29 mouse cellular contexts compared by ENCODE assay signal in the genomic region with DNA sequence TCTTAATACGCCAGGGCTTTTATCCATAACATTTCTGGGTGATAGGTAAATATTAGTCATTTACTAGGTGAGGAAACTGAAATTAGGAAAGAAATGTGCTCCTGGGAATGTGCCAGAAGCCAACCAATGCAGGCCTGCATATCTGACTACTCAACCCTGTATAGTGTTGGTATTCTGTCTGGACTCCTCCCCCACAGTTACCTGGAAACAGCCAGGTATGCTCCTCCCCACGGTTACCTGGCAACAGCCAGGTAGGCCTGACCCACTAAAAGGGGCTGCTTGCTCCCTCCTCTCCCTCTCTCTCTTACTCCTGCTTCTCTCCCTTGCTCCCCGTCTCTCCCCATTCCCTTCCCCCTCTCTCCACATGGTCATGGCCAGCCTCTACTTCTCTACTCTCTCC. TPM values are rescaled to one million over a fixed set of nuclear protein-coding genes. Genes with fewer than 3 reads are reported as not detected.
A peak's percentile ranks its signal among the peaks of the same experiment; 100 is the strongest.
DNase-seq lines count a peak whose midpoint lies in the region; ATAC-seq and TF ChIP-seq lines count a peak whose summit lies in the region.
"Had no signal": no experiment of that assay in that cellular context is flagged by ENCODE, and none has a peak within 500 bp of the region (broad histone marks: within the 10 kb centered on the region; RNA-seq: fewer than 3 reads in every experiment).

No protein-coding gene starts in this region.

- H3K4me3 ChIP-seq in hindbrain, embryonic 13.5 days = no peak overlapping the region
- H3K4me3 ChIP-seq in hindbrain, postnatal 0 days (ENCODE audit: low read length) = no peak overlapping the region
- H3K4me3 ChIP-seq in kidney, embryonic 14.5 days (ENCODE audit: low read length) = no peak overlapping the region
- H3K4me3 ChIP-seq in lung, embryonic 15.5 days = no peak overlapping the region
- H3K4me3 ChIP-seq in stomach, postnatal 0 days (ENCODE audit: low read depth, low read length) = no peak overlapping the region
- H3K4me3 ChIP-seq: embryonic facial prominence, embryonic 12.5 days; embryonic facial prominence, embryonic 15.5 days; heart, adult 2 months; heart, embryonic 10.5 days; heart, embryonic 13.5 days; hindbrain, embryonic 12.5 days had no signal

- no peak for DNase-seq in hindbrain, postnatal 0 days (ENCODE audit: low spot score)
- no peak for DNase-seq in kidney, postnatal 25 days
- no peak for DNase-seq in lung, postnatal 25 days (ENCODE audit: low spot score)
- no peak for DNase-seq in stomach, postnatal 0 days (ENCODE audit: low spot score)
- DNase-seq: adrenal gland, postnatal 10 days; adrenal gland, postnatal 36 days; B cell, adult 2 months; cerebellum, adult 18-20 months; cerebellum, adult 9-10 months; cerebellum, postnatal 25 days; forebrain, postnatal 0 days; gastrocnemius, postnatal 10 days; gastrocnemius, postnatal 36 days; heart, adult 2 months; heart, postnatal 14 days; heart, postnatal 4 days had no signal

- no peak overlapping the region for H3K27ac ChIP-seq in hindbrain, embryonic 13.5 days
- no peak overlapping the region for H3K27ac ChIP-seq in hindbrain, postnatal 0 days
- no peak overlapping the region for H3K27ac ChIP-seq in kidney, embryonic 14.5 days (ENCODE audit: low read depth, low read length)
- no peak overlapping the region for H3K27ac ChIP-seq in lung, embryonic 15.5 days
- H3K27ac ChIP-seq in stomach, postnatal 0 days (replicated peaks) = no peak overlapping the region
- H3K27ac ChIP-seq: embryonic facial prominence, embryonic 12.5 days; embryonic facial prominence, embryonic 15.5 days; heart, adult 2 months; heart, embryonic 10.5 days; hindbrain, embryonic 12.5 days had no signal

- 0 out of 2 replicates have a peak, but pooled peaks have one; percentile 36 for ATAC-seq in hindbrain, embryonic 13.5 days (ENCODE audit: low FRiP score)
- no peak for ATAC-seq in hindbrain, postnatal 0 days
- peak; percentile 43; the same call in 1 of the 2 replicates for ATAC-seq in kidney, embryonic 14.5 days (ENCODE audit: low FRiP score, low TSS enrichment)
- peak; percentile 73 for ATAC-seq in lung, embryonic 15.5 days (ENCODE audit: borderline replicate concordance, extremely low read depth, low FRiP score, low TSS enrichment)
- 0 out of 2 replicates have a peak, but pooled peaks have one; percentile 49 for ATAC-seq in stomach, postnatal 0 days (ENCODE audit: low FRiP score, low TSS enrichment)
- ATAC-seq: forebrain, embryonic 14.5 days; forebrain, postnatal 0 days; Patski had no signal

- no peaks in the 10 kb centered on the region for H3K4me1 ChIP-seq in hindbrain, embryonic 13.5 days (replicated peaks)
- no peaks in the 10 kb centered on the region for H3K4me1 ChIP-seq in hindbrain, postnatal 0 days (ENCODE audit: insufficient read depth, low read length)
- H3K4me1 ChIP-seq in kidney, embryonic 14.5 days (ENCODE audit: control insufficient read depth, insufficient read depth, low read length) = no peaks in the 10 kb centered on the region
- peaks cover 21% of the 10 kb centered on the region for H3K4me1 ChIP-seq in lung, embryonic 15.5 days
- no peaks in the 10 kb centered on the region for H3K4me1 ChIP-seq in stomach, postnatal 0 days (replicated peaks; ENCODE audit: control insufficient read depth, insufficient read depth)
- H3K4me1 ChIP-seq: embryonic facial prominence, embryonic 12.5 days; embryonic facial prominence, embryonic 15.5 days; heart, embryonic 10.5 days; hindbrain, embryonic 12.5 days had no signal

- H3K27me3 ChIP-seq in hindbrain, embryonic 13.5 days = no peaks in the 10 kb centered on the region
- H3K27me3 ChIP-seq in hindbrain, postnatal 0 days (ENCODE audit: insufficient read depth, low read length) = no peaks in the 10 kb centered on the region
- no peaks in the 10 kb centered on the region for H3K27me3 ChIP-seq in kidney, embryonic 14.5 days (ENCODE audit: control insufficient read depth, insufficient read depth, low read length)
- H3K27me3 ChIP-seq in lung, embryonic 15.5 days = no peaks in the 10 kb centered on the region
- H3K27me3 ChIP-seq in stomach, postnatal 0 days (ENCODE audit: control insufficient read depth, insufficient read depth, low read length) = no peaks in the 10 kb centered on the region
- H3K27me3 ChIP-seq: CH12.LX; embryonic facial prominence, embryonic 12.5 days; embryonic facial prominence, embryonic 15.5 days; heart, embryonic 13.5 days; hindbrain, embryonic 12.5 days; Patski had no signal

- TF ChIP-seq EP300 in stomach, postnatal 0 days (optimal IDR thresholded peaks at IDR 0.05) = no peak

- 79% methylated on average over 3 of the region's 3 CpGs for WGBS in hindbrain, embryonic 13.5 days
- 74% methylated on average over 3 of the region's 3 CpGs for WGBS in hindbrain, postnatal 0 days
- WGBS in kidney, embryonic 14.5 days = 69% methylated on average over 3 of the region's 3 CpGs
- 63% methylated on average over 3 of the region's 3 CpGs for WGBS in lung, embryonic 15.5 days
- 58% methylated on average over 3 of the region's 3 CpGs for WGBS in stomach, postnatal 0 days

- no peaks in the 10 kb centered on the region for H3K9me3 ChIP-seq in hindbrain, embryonic 13.5 days
- H3K9me3 ChIP-seq in hindbrain, postnatal 0 days (ENCODE audit: low read length) = no peaks in the 10 kb centered on the region
- H3K9me3 ChIP-seq in kidney, embryonic 14.5 days (ENCODE audit: control insufficient read depth, low read length) = no peaks in the 10 kb centered on the region
- H3K9me3 ChIP-seq in lung, embryonic 15.5 days = no peaks in the 10 kb centered on the region
- H3K9me3 ChIP-seq in stomach, postnatal 0 days (ENCODE audit: control insufficient read depth, low read length) = no peaks in the 10 kb centered on the region
- H3K9me3 ChIP-seq: embryonic facial prominence, embryonic 12.5 days; embryonic facial prominence, embryonic 15.5 days; G1E; heart, embryonic 10.5 days; heart, embryonic 13.5 days; hindbrain, embryonic 12.5 days had no signal

- H3K4me2 ChIP-seq in hindbrain, embryonic 13.5 days = no peak overlapping the region
- no peak overlapping the region for H3K4me2 ChIP-seq in hindbrain, postnatal 0 days (ENCODE audit: low read depth, low read length)
- H3K4me2 ChIP-seq in kidney, embryonic 14.5 days (replicated peaks; ENCODE audit: low read depth, low read length) = no peak overlapping the region
- H3K4me2 ChIP-seq in lung, embryonic 15.5 days = no peak overlapping the region
- no peak overlapping the region for H3K4me2 ChIP-seq in stomach, postnatal 0 days (replicated peaks; ENCODE audit: low read depth)
- H3K4me2 ChIP-seq: embryonic facial prominence, embryonic 12.5 days; embryonic facial prominence, embryonic 15.5 days; heart, embryonic 13.5 days; hindbrain, embryonic 12.5 days had no signal

- no peak for TF ChIP-seq CTCF in hindbrain, postnatal 0 days (IDR thresholded peaks at IDR 0.05; ENCODE audit: low read depth)
- no peak for TF ChIP-seq CTCF in stomach, postnatal 0 days (IDR thresholded peaks at IDR 0.05; ENCODE audit: low read depth)

- no peaks in the 10 kb centered on the region for H3K36me3 ChIP-seq in hindbrain, embryonic 13.5 days
- H3K36me3 ChIP-seq in hindbrain, postnatal 0 days (ENCODE audit: insufficient read depth, low read length) = no peaks in the 10 kb centered on the region
- H3K36me3 ChIP-seq in kidney, embryonic 14.5 days (ENCODE audit: control insufficient read depth, insufficient read depth, low read length) = no peaks in the 10 kb centered on the region
- H3K36me3 ChIP-seq in lung, embryonic 15.5 days = no peaks in the 10 kb centered on the region
- 0 out of 2 replicates have a peak, but pooled peaks cover 2% of the 10 kb centered on the region for H3K36me3 ChIP-seq in stomach, postnatal 0 days (ENCODE audit: control insufficient read depth, insufficient read depth, low read length)
- H3K36me3 ChIP-seq: embryonic facial prominence, embryonic 12.5 days; embryonic facial prominence, embryonic 15.5 days; heart, embryonic 13.5 days; hindbrain, embryonic 12.5 days had no signal

- no peak overlapping the region for H3K9ac ChIP-seq in hindbrain, embryonic 13.5 days
- H3K9ac ChIP-seq in hindbrain, postnatal 0 days (replicated peaks; ENCODE audit: low read length) = no peak overlapping the region
- no peak overlapping the region for H3K9ac ChIP-seq in kidney, embryonic 14.5 days (ENCODE audit: low read depth, low read length)
- H3K9ac ChIP-seq in lung, embryonic 15.5 days = no peak overlapping the region
- H3K9ac ChIP-seq in stomach, postnatal 0 days (ENCODE audit: low read length) = no peak overlapping the region
- H3K9ac ChIP-seq: embryonic facial prominence, embryonic 12.5 days; embryonic facial prominence, embryonic 15.5 days; forebrain, postnatal 0 days; heart, embryonic 13.5 days; hindbrain, embryonic 12.5 days had no signal

RNA-seq across cellular contexts. Expression of gene Plpp1, which starts 21.8 kb away (rescaled TPM):
- polyA plus RNA-seq in hindbrain, embryonic 13.5 days (2015; fragmentation: Nextera tagmentation; extraction: Ambion mirVana) = 51.7 and 53.3 TPM in 2 replicates
- total RNA-seq in hindbrain, postnatal 0 days (2014; rRNA removed) = 54.0 and 64.4 TPM in 2 replicates
- 88.1 and 89.7 TPM in 2 replicates for polyA plus RNA-seq in hindbrain, postnatal 0 days (2015; fragmentation: Nextera tagmentation; extraction: Ambion mirVana)
- polyA plus RNA-seq in kidney, embryonic 14.5 days (2014; fragmentation: Nextera tagmentation; extraction: Ambion mirVana) = 61.9 and 63.6 TPM in 2 replicates
- 76.5 TPM in 2 replicates for polyA plus RNA-seq in lung, embryonic 15.5 days (2015; fragmentation: Nextera tagmentation; extraction: Ambion mirVana)
- polyA plus RNA-seq in stomach, postnatal 0 days (2015; fragmentation: Nextera tagmentation; extraction: Ambion mirVana) = 126 and 137 TPM in 2 replicates
- total RNA-seq: granulocyte monocyte progenitor cell, adult 5-6 weeks had no signal
